Mouse (Mus musculus) lung, adult 18-20 months (tissue): ENCODE data around the gene Slc35a5.
A peak's percentile ranks its signal among the peaks of the same experiment; 100 is the strongest.

Source experiments
- DNase-seq, 2 experiments: peaks; one replicate each; pipeline ENCODE4 v3.0.0; 2022; ENCODE audit warnings: mixed read lengths in 2 of 2

The Slc35a5 gene

GRCm38 (mm10) chr16:45158522-45159388 is at the start of gene Slc35a5, which contains the start of gene Atg3:
Gene Slc35a5, minus strand, starts transcription at chr16:45158706.
Gene Atg3, plus strand, starts transcription at chr16:45158785.
- peak; percentile 98 for DNase-seq

GRCm38 (mm10) chr16:45204859-45205670 is 46.6 kb upstream of the Slc35a5 start:
- DNase-seq, result no peak

- DNase-seq, result peak in 1 of 2 experiments; percentile 11
Observed at GRCm38 (mm10) chr16:45204438-45204837, 45.9 kb upstream of the Slc35a5 start.

GRCm38 (mm10) chr16:45201395-45201794 is 42.9 kb upstream of the Slc35a5 start:
- no peak for DNase-seq

- peak; percentile 36 to 67 for DNase-seq
Observed at GRCm38 (mm10) chr16:45196816-45197215, 38.3 kb upstream of the Slc35a5 start.

GRCm38 (mm10) chr16:45192613-45193012 is 34.1 kb upstream of the Slc35a5 start:
- peak; percentile 62 to 68 for DNase-seq

- DNase-seq, result no peak
Observed at GRCm38 (mm10) chr16:45181824-45182223, 23.3 kb upstream of the Slc35a5 start.

GRCm38 (mm10) chr16:45178552-45178951 is 20.0 kb upstream of the Slc35a5 start:
- DNase-seq, result no peak

- no peak for DNase-seq
Observed at GRCm38 (mm10) chr16:45159389-45159716, 847 bp upstream of the Slc35a5 start.

- DNase-seq, result peak; percentile 86 to 90
Observed at GRCm38 (mm10) chr16:45158136-45158521, 377 bp downstream of the Slc35a5 start.

- DNase-seq, result peak; percentile 47 to 66
Observed at GRCm38 (mm10) chr16:45154741-45155250, 3.7 kb downstream of the Slc35a5 start.

- DNase-seq, result no peak
Observed at GRCm38 (mm10) chr16:45148488-45149082, 9.9 kb downstream of the Slc35a5 start.

- DNase-seq, result no peak
Observed at GRCm38 (mm10) chr16:45145119-45145518, 13.4 kb downstream of the Slc35a5 start.

GRCm38 (mm10) chr16:45142565-45142964 is 15.9 kb downstream of the Slc35a5 start:
- DNase-seq, result no peak

- no peak for DNase-seq
Observed at GRCm38 (mm10) chr16:45141711-45142110, 16.8 kb downstream of the Slc35a5 start.

GRCm38 (mm10) chr16:45127936-45128710 is 30.4 kb downstream of the Slc35a5 start:
- no peak for DNase-seq

- no peak for DNase-seq
Observed at GRCm38 (mm10) chr16:45124230-45125203, 34.0 kb downstream of the Slc35a5 start.

GRCm38 (mm10) chr16:45122571-45122970 is 35.9 kb downstream of the Slc35a5 start:
- no peak for DNase-seq

GRCm38 (mm10) chr16:45120844-45121425 is 37.6 kb downstream of the Slc35a5 start:
- peak; percentile 24 to 48 for DNase-seq

GRCm38 (mm10) chr16:45118760-45119159 is 39.7 kb downstream of the Slc35a5 start:
- DNase-seq, result no peak

GRCm38 (mm10) chr16:45117200-45117599 is 41.3 kb downstream of the Slc35a5 start:
- DNase-seq, result no peak
